Mouse (Mus musculus) heart, embryonic 16.5 days (tissue): ENCODE results near the gene Camkk1. TPM values are rescaled to one million over a fixed set of nuclear protein-coding genes. Genes with fewer than 3 reads are reported as not detected.

Experiments
- ATAC-seq: fragments of 200-750 bp; cut with Nextera tagmentation; replicated peaks from 2 replicates; pipeline ENCODE4 v1.8.0; 2017; ENCODE audit warnings: moderate number of reproducible peaks; ENCODE audit not compliant: insufficient read depth, low FRiP score; ENCODE audit errors: extremely low read depth
- H3K27ac ChIP-seq: fragments of 300-500 bp; sonication (generic); 2 replicates; pipeline ENCODE4 v1.5.1; 2014; ENCODE audit warnings: mild to moderate bottlenecking, low read length, control low read depth, moderate library complexity
- H3K27me3 ChIP-seq: fragments of 300-500 bp; sonication (generic); 2 replicates; pipeline ENCODE4 v1.6.1; 2014; ENCODE audit warnings: low read length, mixed read lengths; ENCODE audit not compliant: control insufficient read depth, insufficient read depth
- H3K36me3 ChIP-seq: fragments of 300-500 bp; sonication (generic); 2 replicates; pipeline ENCODE4 v1.6.1; 2014; ENCODE audit not compliant: control insufficient read depth, insufficient read depth
- H3K4me1 ChIP-seq: fragments of 300-500 bp; sonication (generic); 2 replicates; pipeline ENCODE4 v1.6.1; 2014; ENCODE audit warnings: low read length, mixed read lengths; ENCODE audit not compliant: control insufficient read depth, insufficient read depth
- H3K4me2 ChIP-seq: fragments of 300-500 bp; sonication (generic); 2 replicates; pipeline ENCODE4 v1.6.1; 2014; ENCODE audit warnings: low read depth, mild to moderate bottlenecking, control low read depth, low read length
- H3K4me3 ChIP-seq: fragments of 300-500 bp; sonication (generic); 2 replicates; pipeline ENCODE4 v1.5.1; 2014; ENCODE audit warnings: mild to moderate bottlenecking, control low read depth, low read length
- H3K9ac ChIP-seq: fragments of 300-500 bp; sonication (generic); 2 replicates; pipeline ENCODE4 v1.6.1; 2014; ENCODE audit warnings: low read length, control low read depth
- H3K9me3 ChIP-seq: fragments of 300-500 bp; sonication (generic); replicated peaks from 2 replicates; pipeline ENCODE4 v1.6.1; 2016; ENCODE audit warnings: low read length; ENCODE audit not compliant: control insufficient read depth
- whole genome bisulfite sequencing: fragments of 180-500 bp; shearing (Covaris S2); extraction: QIAGEN DNeasy Blood & Tissue Kit; methylation state at CpG from one replicate; pipeline ENCODE4 v1.1.7; 2014; 5-methylcytosine and 5-hydroxymethylcytosine counted together
- polyA plus RNA-seq: library from polyadenylated mRNA; unstranded; fragments of >200 nt; fragmentation: Nextera tagmentation; extraction: Ambion mirVana; gene quantifications from 2 replicates; pipeline ENCODE4 v1.2.1, GENCODE M21; 2015

Camkk1 gene
- polyA plus RNA-seq, 1 experiment from 2014 or later: 3.7 TPM

DNA sequence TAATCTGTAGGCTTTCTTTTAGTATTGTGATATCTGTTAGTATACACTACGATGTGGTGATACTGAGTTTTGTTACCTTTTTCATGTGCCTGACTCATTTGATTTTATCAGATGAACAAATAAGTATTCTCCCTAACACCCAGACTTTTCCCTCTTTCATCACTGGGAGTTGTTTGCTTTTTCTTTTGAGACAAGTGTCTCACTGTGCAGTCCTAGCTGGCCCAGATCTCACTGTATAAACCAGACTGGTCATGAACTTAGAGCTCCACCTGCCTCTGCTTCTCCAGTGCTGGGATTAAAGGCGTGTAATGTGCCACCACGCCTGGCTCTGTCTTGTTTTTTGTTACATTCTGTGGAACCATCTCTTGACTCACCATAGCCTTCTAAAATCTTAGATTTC, 40.8 kb downstream of the Camkk1 start:
- no peak for ATAC-seq
- no peak overlapping the region for H3K4me2 ChIP-seq
- WGBS: 86% methylated on average over 3 of the region's 3 CpGs
- H3K9ac ChIP-seq: no peak overlapping the region
- H3K4me1 ChIP-seq: peaks cover 5% of the 10 kb centered on the region
- H3K4me3 ChIP-seq: no peak overlapping the region
- H3K36me3 ChIP-seq: peaks cover 25% of the 10 kb centered on the region
- H3K27me3 ChIP-seq: no peaks in the 10 kb centered on the region
- no peak overlapping the region for H3K27ac ChIP-seq
- no peaks in the 10 kb centered on the region for H3K9me3 ChIP-seq

DNA sequence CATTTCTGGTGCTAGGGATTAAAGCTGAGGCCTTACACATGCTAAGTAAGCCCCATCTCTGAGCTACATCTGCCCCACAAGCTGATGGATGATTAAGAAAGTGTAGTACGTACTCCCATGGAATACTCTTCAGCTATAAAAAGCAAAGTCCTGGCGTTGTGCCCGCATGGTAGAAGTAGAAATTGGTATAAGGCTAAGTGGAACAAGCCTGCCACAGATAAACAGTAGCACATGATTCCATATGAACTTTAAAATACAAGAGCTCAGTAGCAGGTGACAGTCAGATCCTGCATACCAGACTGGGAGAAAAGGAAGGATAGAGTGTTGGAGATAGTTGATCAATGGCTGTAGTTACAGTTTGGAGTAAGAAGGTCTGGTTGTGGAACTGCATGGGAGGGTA, 42.6 kb downstream of the Camkk1 start:
- Histone ChIP-seq H3K9ac (no peak overlapping the region), H3K9me3 (no peaks in the 10 kb centered on the region), H3K4me1 (peaks cover 5% of the 10 kb centered on the region), H3K27me3 (no peaks in the 10 kb centered on the region), H3K27ac (peak overlapping the region; percentile 52), H3K4me2 (no peak overlapping the region), H3K36me3 (peaks cover 26% of the 10 kb centered on the region), H3K4me3 (no peak overlapping the region)
- ATAC-seq: peak; percentile 77; the same call in 1 of the 2 replicates
- 60% methylated on average over 3 of the region's 3 CpGs for WGBS

DNA sequence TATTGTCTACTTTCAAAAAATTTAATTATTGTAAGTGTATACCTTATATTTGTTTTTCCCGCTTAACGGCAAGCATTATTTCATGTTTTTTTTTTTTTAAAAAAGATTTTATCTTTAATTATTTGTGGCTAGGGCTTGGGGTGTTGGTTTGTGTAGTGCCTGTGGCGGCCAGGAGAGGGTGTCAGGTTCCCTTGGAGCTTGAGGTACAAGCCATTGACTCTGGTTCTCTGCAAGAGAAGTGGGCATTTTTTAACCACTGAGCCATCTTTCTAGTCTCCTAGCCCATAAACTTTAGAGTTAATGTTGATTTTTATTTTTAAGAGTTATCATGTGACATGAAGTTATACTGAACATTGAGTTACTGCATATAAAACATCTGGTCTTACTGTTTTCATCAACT, 53.0 kb downstream of the Camkk1 start:
- ATAC-seq: no peak
- Histone ChIP-seq H3K4me3 (no peak overlapping the region), H3K4me2 (no peak overlapping the region), H3K9ac (no peak overlapping the region), H3K36me3 (peaks cover 69% of the 10 kb centered on the region), H3K9me3 (no peaks in the 10 kb centered on the region), H3K4me1 (no peaks in the 10 kb centered on the region), H3K27ac (no peak overlapping the region), H3K27me3 (no peaks in the 10 kb centered on the region)
- WGBS: 78% methylated on average over 3 of the region's 3 CpGs

DNA sequence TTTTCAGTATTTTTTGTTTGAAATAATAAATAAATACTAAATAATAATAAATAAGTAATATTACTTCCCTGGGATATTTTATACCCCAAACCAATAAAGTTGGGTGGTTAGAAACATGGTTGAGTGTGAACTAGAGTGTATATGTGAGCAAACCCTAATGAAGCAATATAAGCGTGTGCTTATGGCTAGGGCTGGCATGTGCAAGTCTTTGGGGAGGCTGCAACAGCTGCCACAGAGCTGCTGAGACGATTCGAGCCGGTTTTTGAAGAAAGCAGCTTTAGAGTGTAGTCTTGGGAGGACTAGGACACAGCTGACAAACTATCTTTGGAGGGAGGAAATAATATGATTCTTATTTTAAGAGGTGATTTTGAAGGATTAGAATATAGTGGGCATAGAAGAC, 57.5 kb downstream of the Camkk1 start:
- peaks cover 64% of the 10 kb centered on the region for H3K36me3 ChIP-seq
- no peaks in the 10 kb centered on the region for H3K27me3 ChIP-seq
- no peak overlapping the region for H3K4me2 ChIP-seq
- no peak overlapping the region for H3K9ac ChIP-seq
- ATAC-seq: no peak
- no peak overlapping the region for H3K27ac ChIP-seq
- H3K4me1 ChIP-seq: no peaks in the 10 kb centered on the region
- no peaks in the 10 kb centered on the region for H3K9me3 ChIP-seq
- no peak overlapping the region for H3K4me3 ChIP-seq
- WGBS: 87% methylated on average over 4 of the region's 4 CpGs

DNA sequence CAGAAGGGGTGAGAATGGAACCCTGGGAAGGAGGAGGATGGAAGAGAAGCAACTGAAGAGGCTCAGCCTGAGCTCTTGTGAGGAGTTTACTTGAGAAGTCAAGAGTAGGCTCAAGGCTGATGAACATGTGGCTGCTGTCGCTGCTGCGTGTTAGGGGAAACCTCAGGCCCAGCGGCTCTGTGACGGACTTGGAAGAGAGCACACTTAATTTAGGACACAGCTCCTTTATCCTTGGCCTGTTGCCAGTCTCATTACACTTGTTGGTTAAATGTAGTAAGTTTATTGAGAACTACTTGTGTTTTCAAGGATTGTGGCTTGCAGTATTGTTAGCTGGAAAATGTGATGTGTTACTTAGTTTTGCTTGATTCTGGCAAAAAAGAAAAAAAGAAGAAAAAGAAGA, 57.9 kb downstream of the Camkk1 start:
- peaks cover 65% of the 10 kb centered on the region for H3K36me3 ChIP-seq
- no peaks in the 10 kb centered on the region for H3K27me3 ChIP-seq
- H3K27ac ChIP-seq: no peak overlapping the region
- H3K4me3 ChIP-seq: no peak overlapping the region
- no peak overlapping the region for H3K9ac ChIP-seq
- H3K4me1 ChIP-seq: no peaks in the 10 kb centered on the region
- no peak for ATAC-seq
- WGBS: 52% methylated on average over 4 of the region's 4 CpGs
- H3K4me2 ChIP-seq: no peak overlapping the region
- no peaks in the 10 kb centered on the region for H3K9me3 ChIP-seq

DNA sequence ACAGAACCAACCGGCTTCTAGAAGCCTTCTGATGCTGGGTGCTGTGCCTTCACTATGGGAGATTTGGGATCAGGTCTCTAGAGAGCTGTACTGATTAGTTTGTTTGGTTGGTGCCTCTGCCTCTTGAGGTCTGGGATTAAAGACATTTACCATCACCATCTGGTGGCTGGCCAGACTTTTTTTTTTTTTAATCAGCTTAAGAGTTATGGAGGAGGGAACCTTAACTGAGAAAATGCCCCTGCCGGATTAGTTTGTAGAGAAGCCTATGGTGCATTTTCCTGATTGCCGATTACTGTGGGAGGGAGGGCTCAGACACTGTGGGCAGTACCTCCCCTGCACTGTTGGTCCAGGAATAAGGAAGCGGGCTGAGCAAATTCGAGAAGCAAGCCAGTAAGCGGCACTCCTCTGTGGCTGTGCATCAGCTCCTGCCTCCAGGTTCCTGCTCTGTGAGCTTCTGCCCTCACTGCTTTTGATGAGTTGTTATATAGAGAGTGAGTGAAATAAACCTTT, 58.5 kb downstream of the Camkk1 start:
- Histone ChIP-seq H3K9ac (no peak overlapping the region), H3K4me1 (no peaks in the 10 kb centered on the region), H3K4me2 (no peak overlapping the region), H3K36me3 (peaks cover 70% of the 10 kb centered on the region), H3K4me3 (no peak overlapping the region), H3K27me3 (no peaks in the 10 kb centered on the region), H3K9me3 (no peaks in the 10 kb centered on the region), H3K27ac (no peak overlapping the region)
- 89% methylated on average over 6 of the region's 6 CpGs for WGBS
- no peak for ATAC-seq

DNA sequence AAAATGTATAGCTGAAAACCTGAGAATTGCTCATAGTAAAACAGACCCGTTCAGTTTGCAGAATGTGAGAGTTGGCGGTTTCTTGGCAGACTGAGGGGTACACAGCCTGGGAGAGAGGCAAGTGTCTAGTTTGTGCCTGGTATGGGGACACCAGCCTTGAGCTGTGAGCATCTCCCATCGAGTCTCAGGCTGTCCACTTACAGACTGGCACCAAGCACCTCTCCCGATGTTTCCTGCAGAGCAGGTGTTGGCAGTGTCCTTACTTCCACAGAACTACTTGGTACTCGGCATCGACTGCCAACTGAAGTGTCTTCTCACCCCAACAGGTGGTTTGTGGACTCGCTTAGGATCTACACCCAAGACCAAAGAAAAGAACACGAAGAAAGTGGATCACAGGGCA, 59.8 kb downstream of the Camkk1 start:
- Histone ChIP-seq H3K4me3 (no peak overlapping the region), H3K4me1 (no peaks in the 10 kb centered on the region), H3K27me3 (no peaks in the 10 kb centered on the region), H3K27ac (no peak overlapping the region), H3K9me3 (no peaks in the 10 kb centered on the region), H3K9ac (no peak overlapping the region), H3K4me2 (no peak overlapping the region), H3K36me3 (peaks cover 65% of the 10 kb centered on the region)
- no peak for ATAC-seq
- 93% methylated on average over 8 of the region's 8 CpGs for WGBS

DNA sequence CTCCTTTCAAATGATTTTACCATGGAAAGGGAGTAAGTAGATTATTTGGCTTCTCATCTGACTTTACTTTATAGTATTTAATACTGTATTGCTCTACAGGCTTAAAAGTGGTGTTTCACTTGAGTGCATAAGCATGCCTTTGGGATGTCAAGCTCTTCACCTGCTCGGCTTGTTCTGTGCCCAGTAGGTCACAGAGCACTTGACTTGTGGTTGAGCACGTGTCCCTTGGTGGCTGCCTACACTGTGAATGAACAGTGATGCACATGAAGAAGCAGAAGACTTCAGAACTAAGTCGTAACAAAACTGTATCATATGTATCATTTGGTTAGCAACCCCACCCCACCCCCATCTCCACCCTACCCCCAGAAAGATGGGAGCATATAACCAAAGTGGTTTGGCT, 61.5 kb downstream of the Camkk1 start:
- ATAC-seq: no peak
- Histone ChIP-seq H3K36me3 (peaks cover 53% of the 10 kb centered on the region), H3K27me3 (no peaks in the 10 kb centered on the region), H3K27ac (no peak overlapping the region), H3K4me1 (peaks cover 8% of the 10 kb centered on the region), H3K9me3 (no peaks in the 10 kb centered on the region), H3K4me3 (no peak overlapping the region), H3K4me2 (no peak overlapping the region), H3K9ac (no peak overlapping the region)
- 79% methylated on average over 3 of the region's 3 CpGs for WGBS

DNA sequence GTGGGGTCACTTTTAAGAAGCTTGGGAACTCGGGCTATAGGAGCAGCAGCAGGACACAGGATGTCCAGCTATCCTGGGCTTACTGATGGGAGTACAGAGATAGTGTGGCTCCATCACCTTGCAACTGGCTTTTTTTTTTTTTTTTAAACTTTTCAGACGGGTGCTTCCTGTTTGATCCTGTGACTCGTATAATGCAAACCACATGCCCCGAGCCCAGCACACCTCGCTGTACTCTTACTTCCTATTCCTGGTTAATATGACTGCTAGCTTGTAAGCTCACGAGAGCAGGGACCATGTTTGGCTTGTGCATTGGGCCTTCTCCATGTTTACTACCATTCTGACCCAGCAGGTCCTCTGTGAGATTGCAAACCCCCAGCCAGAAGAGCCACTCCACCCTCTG, 65.5 kb downstream of the Camkk1 start:
- no peak for ATAC-seq

More for the DNA sequence above, 65.5 kb downstream of the Camkk1 start:
- H3K4me3 ChIP-seq: no peak overlapping the region
- H3K27me3 ChIP-seq: no peaks in the 10 kb centered on the region
- no peaks in the 10 kb centered on the region for H3K9me3 ChIP-seq
- no peak overlapping the region for H3K9ac ChIP-seq
- peaks cover 23% of the 10 kb centered on the region for H3K4me1 ChIP-seq
- H3K27ac ChIP-seq: peak overlapping the region; percentile 47
- 63% methylated on average over 6 of the region's 6 CpGs for WGBS
- no peak overlapping the region for H3K4me2 ChIP-seq
- peaks cover 27% of the 10 kb centered on the region for H3K36me3 ChIP-seq
